Mouse (Mus musculus) heart, adult 11 months (tissue): ENCODE results near the gene Hap1.
"Not testable (repeated sequence)": the region's sequence is repeated elsewhere in the genome, so short reads cannot be mapped to it uniquely, and the experiment has no call there.

Experiments
- DNase-seq: peaks from one replicate; pipeline ENCODE4 v3.0.0; 2022

Hap1 gene

DNA sequence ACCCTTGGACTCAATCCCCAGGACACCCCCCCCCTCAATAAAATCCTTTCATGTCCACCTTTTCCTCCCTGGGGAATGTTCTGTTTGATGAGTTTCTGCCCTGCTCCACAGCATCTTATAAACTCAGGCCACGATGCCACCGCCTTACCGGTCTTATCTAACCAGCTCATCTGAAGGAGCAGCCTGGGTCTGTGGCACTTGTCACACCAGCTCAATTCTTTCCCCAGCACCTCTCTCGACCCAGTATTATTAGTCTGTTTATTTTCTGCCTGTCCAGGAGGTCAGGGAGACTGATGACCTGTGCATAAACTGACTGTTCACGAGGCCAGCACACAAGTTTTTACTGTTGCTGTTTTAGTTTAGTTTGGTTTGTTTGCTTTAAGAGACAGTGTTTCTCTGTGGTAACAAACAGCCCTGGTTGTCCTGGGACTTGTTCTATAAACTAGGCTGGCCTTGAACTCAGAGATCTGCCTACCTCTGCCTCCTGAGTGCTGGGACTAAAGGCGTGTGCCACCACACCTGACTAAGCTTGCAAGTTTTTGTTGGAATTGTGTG, 38.0 kb downstream of the Hap1 start:
- DNase-seq = peak; percentile 92

GRCm38 (mm10) chr11:100315439-100315838, 40.5 kb downstream of the Hap1 start:
- no peak for DNase-seq

DNA sequence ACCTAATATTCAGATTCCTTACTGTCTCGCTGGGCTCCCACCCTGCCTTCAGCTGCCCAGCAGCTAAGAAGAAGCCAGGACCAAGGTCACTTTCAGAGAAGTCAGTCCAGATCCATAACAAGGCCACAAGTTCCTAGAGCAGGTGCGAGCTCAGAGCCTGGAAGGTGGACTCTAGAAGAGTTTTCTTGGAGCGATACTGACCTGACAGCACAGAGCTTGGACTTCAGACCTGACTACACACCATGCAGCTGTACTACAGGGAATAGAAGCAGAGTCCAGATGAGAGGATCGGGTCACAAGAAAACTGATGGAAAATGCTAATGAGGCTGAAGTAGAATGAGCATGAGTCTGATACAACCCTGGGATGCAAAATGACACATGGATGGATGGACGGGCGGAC, 42.5 kb downstream of the Hap1 start:
- no peak for DNase-seq

DNA sequence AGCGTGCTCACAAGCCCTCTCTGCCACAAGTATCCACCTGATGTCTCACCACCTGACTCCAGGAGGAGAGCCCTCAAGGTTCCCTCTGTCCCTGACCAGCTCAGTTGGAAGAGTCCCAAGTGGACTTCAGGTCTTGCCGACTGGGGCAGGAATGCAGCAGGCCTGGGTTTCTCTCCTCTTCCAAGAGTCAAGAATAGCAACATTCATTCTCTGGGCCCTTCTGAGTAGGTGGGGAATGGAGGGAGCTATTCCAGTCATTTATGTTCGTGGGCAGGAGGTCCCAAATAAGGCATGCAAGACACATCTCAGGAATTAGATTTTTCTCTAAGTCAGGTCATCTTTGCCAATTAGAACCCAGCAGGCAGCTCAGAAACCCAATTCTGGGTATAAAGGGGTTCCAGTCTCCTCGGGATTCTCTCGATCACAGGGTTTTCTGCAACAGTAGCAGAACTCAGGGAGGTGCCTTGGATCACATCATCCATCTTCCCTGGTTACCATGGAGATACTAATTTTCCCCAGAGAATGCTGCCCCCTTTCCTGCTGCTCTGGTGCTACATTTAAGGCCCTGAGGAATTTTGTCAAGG, 43.7 kb downstream of the Hap1 start:
- peak; percentile 98 for DNase-seq

DNA sequence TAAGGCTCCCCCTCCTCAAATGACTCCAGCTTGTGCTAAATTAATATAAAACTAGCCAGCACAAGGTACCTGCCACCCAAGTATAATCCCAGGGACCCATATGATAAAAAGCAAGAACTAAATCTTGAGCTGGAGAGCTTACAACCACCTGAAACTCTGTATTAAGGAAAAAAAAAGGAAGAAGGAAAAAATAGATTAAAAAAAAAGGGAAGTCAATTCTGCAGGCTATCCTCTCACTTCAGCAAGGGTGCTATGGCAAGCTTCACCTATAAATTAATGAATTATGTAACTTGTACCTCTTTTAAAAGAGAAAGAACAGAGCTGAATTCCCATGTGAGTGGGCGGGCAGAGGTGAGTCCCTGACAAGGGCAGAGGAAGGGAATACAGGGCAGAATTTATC, 44.3 kb downstream of the Hap1 start:
- DNase-seq = no peak

DNA sequence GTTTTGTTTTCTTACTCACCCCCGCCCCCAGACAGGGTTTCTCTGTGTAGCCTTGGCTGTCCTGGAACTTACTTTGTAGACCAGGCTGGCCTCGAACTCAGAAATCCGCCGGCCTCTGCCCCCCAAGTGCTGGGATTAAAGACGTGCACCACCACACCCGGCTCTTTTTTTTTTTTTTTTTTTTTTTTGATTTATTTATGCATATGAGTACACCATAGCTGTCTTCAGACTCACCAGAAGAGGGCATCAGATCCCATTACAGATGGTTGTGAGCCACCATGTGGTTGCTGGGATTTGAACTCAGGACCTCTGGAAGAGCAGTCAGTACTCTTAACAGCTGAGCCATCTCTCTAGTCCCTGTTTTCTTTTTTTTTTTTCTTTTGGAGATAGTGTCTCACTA, 47.3 kb downstream of the Hap1 start:
- not testable (repeated sequence) for DNase-seq

GRCm38 (mm10) chr11:100307900-100308299, 48.0 kb downstream of the Hap1 start:
- DNase-seq = no peak

DNA sequence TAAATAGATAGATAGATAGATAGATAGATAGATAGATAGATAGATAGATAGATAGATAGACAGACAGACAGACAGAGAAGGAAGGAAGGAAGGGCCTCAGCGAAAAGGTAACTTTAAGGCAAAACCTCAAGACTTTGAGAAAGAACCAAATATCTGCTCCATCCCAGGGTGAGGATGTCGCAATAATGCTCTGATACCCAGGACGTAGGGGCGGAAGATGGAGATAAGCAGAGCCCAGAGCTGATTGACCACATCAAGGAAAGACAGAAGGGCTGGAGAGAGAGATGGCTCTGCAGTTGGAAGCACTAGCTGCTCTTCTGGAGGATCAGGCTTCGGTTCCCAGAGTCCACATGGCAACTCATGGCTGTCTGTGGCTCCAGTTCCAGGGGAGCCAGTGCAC, 54.6 kb downstream of the Hap1 start:
- DNase-seq = no peak

DNA sequence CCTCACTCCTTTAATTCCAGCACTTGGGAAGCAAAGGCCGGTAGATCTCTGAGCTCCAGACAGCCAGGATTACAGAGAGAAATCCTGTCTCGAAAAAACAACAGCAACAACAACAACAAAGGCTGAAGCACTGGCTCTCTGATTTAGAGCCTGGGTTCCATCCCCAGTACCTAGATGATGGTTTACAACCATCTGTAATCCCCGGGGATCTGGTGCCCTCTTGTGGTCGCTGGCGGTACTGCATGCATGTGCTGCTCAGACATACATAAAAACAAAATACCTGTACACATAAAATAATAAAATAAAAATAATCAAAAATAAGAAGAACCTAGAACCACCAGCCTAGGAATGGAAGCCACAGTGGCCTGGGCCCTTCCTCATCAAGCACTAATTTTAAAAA, 55.6 kb downstream of the Hap1 start:
- no peak for DNase-seq

GRCm38 (mm10) chr11:100298274-100299036, 57.5 kb downstream of the Hap1 start:
- peak; percentile 95 for DNase-seq

- DNase-seq = no peak
Measured at GRCm38 (mm10) chr11:100297801-100298200, 58.1 kb downstream of the Hap1 start.
